Mouse (Mus musculus) liver, embryonic 16.5 days (tissue): ENCODE results near the gene Zfp27. TPM values are rescaled to one million over a fixed set of nuclear protein-coding genes. Genes with fewer than 3 reads are reported as not detected.
"Not testable (repeated sequence)": the region's sequence is repeated elsewhere in the genome, so short reads cannot be mapped to it uniquely, and the experiment has no call there.

Experiments
- ATAC-seq: fragments of 200-750 bp; cut with Nextera tagmentation; 2 replicates; pipeline ENCODE4 v1.8.0; 2017; ENCODE audit warnings: low read depth, mild to moderate bottlenecking, moderate number of reproducible peaks, moderate library complexity
- H3K27ac ChIP-seq: fragments of 300-500 bp; sonication (generic); 2 replicates; pipeline ENCODE4 v1.5.1; 2014; ENCODE audit warnings: mild to moderate bottlenecking, low read length
- H3K27me3 ChIP-seq: fragments of 300-500 bp; sonication (generic); 2 replicates; pipeline ENCODE4 v1.6.1; 2014; ENCODE audit warnings: low read depth, low read length, mixed read lengths; ENCODE audit not compliant: control insufficient read depth, insufficient read depth
- H3K36me3 ChIP-seq: fragments of 300-500 bp; sonication (generic); 2 replicates; pipeline ENCODE4 v1.6.1; 2014; ENCODE audit warnings: mild to moderate bottlenecking; ENCODE audit not compliant: control insufficient read depth, insufficient read depth
- H3K4me1 ChIP-seq: fragments of 300-500 bp; sonication (generic); 2 replicates; pipeline ENCODE4 v1.6.1; 2014; ENCODE audit warnings: low read depth, low read length, mixed read lengths; ENCODE audit not compliant: control insufficient read depth
- H3K4me2 ChIP-seq: fragments of 300-500 bp; sonication (generic); 2 replicates; pipeline ENCODE4 v1.6.1; 2014; ENCODE audit warnings: low read depth, low read length, mixed read lengths
- H3K4me3 ChIP-seq: fragments of 300-500 bp; sonication (generic); 2 replicates; pipeline ENCODE4 v1.5.1; 2014; ENCODE audit warnings: low read depth, mild to moderate bottlenecking, low read length
- H3K9ac ChIP-seq: fragments of 300-500 bp; sonication (generic); 2 replicates; pipeline ENCODE4 v1.6.1; 2014; ENCODE audit warnings: low read depth, low read length
- H3K9me3 ChIP-seq: fragments of 300-500 bp; sonication (generic); replicated peaks from 2 replicates; pipeline ENCODE4 v1.6.1; 2016; ENCODE audit warnings: low read length; ENCODE audit not compliant: control insufficient read depth
- WGBS: fragments of 180-500 bp; shearing (Covaris S2); extraction: QIAGEN DNeasy Blood & Tissue Kit; methylation state at CpG from one replicate; pipeline ENCODE4 v1.1.7; 2014; ENCODE audit not compliant: insufficient replicate concordance; 5-methylcytosine and 5-hydroxymethylcytosine counted together
- polyA plus RNA-seq: library from polyadenylated mRNA; unstranded; fragments of >200 nt; fragmentation: Nextera tagmentation; extraction: Ambion mirVana; gene quantifications from 2 replicates; pipeline ENCODE4 v1.2.1, GENCODE M21; 2015

Zfp27 gene
- polyA plus RNA-seq, 1 experiment from 2014 or later, result 1.7 TPM

GRCm38 (mm10) chr7:29907206-29907605, 834 bp upstream of the Zfp27 start:
- Histone ChIP-seq H3K9me3 (no peaks in the 10 kb centered on the region), H3K27ac (no peak overlapping the region), H3K36me3 (no peaks in the 10 kb centered on the region), H3K4me2 (no peak overlapping the region), H3K27me3 (no peaks in the 10 kb centered on the region), H3K4me3 (no peak overlapping the region), H3K4me1 (no peaks in the 10 kb centered on the region; the same call in 1 of the 2 replicates), H3K9ac (no peak overlapping the region)
- WGBS, result 68% methylated on average over 5 of the region's 5 CpGs
- ATAC-seq, result no peak

GRCm38 (mm10) chr7:29906682-29907058, 298 bp upstream of the Zfp27 start:
- WGBS, result 28% methylated on average over 8 of the region's 8 CpGs
- H3K27ac ChIP-seq, result peak overlapping the region; percentile 80

GRCm38 (mm10) chr7:29904101-29904500, 2.3 kb downstream of the Zfp27 start:
- 73% methylated on average over 4 of the region's 4 CpGs for WGBS
- H3K27ac ChIP-seq, result no peak overlapping the region
- H3K9ac ChIP-seq, result no peak overlapping the region
- no peak overlapping the region for H3K4me3 ChIP-seq
- H3K27me3 ChIP-seq, result no peaks in the 10 kb centered on the region
- peaks cover 4% of the 10 kb centered on the region; the same call in 1 of the 2 replicates for H3K36me3 ChIP-seq
- no peak overlapping the region for H3K4me2 ChIP-seq
- no peaks in the 10 kb centered on the region; the same call in 1 of the 2 replicates for H3K4me1 ChIP-seq
- H3K9me3 ChIP-seq, result no peaks in the 10 kb centered on the region
- ATAC-seq, result no peak

More at GRCm38 (mm10) chr7:29906682-29907058, 298 bp upstream of the Zfp27 start:
- Histone ChIP-seq H3K9ac (no peak overlapping the region; the same call in 1 of the 2 replicates), H3K9me3 (no peaks in the 10 kb centered on the region), H3K4me2 (peak overlapping the region; percentile 73), H3K36me3 (no peaks in the 10 kb centered on the region), H3K27me3 (no peaks in the 10 kb centered on the region), H3K4me3 (peak overlapping the region; percentile 73), H3K4me1 (no peaks in the 10 kb centered on the region; the same call in 1 of the 2 replicates)
- no peak for ATAC-seq

- Histone ChIP-seq H3K27ac (no peak overlapping the region), H3K4me3 (no peak overlapping the region), H3K4me1 (no peaks in the 10 kb centered on the region), H3K9ac (no peak overlapping the region), H3K4me2 (no peak overlapping the region), H3K36me3 (peaks cover 50% of the 10 kb centered on the region), H3K27me3 (no peaks in the 10 kb centered on the region), H3K9me3 (peaks cover 26% of the 10 kb centered on the region)
- ATAC-seq, result no peak
- 73% methylated on average over 4 of the region's 4 CpGs for WGBS
Measured at GRCm38 (mm10) chr7:29898351-29898750, 8.0 kb downstream of the Zfp27 start.

- peaks cover 39% of the 10 kb centered on the region for H3K36me3 ChIP-seq
- 90% methylated on average over 4 of the region's 4 CpGs for whole genome bisulfite sequencing
- no peak overlapping the region for H3K27ac ChIP-seq
- H3K4me2 ChIP-seq, result no peak overlapping the region
- no peaks in the 10 kb centered on the region for H3K4me1 ChIP-seq
- no peak overlapping the region for H3K4me3 ChIP-seq
- H3K27me3 ChIP-seq, result no peaks in the 10 kb centered on the region
- ATAC-seq, result no peak
- H3K9ac ChIP-seq, result no peak overlapping the region
- H3K9me3 ChIP-seq, result peaks cover 34% of the 10 kb centered on the region
Measured at GRCm38 (mm10) chr7:29892756-29893155, 13.6 kb downstream of the Zfp27 start.

- 80% methylated on average over 7 of the region's 7 CpGs for WGBS
- H3K4me2 ChIP-seq, result no peak overlapping the region
- H3K4me3 ChIP-seq, result no peak overlapping the region
- H3K36me3 ChIP-seq, result peaks cover 26% of the 10 kb centered on the region
- H3K9me3 ChIP-seq, result peaks cover 33% of the 10 kb centered on the region
- H3K4me1 ChIP-seq, result no peaks in the 10 kb centered on the region
- no peaks in the 10 kb centered on the region for H3K27me3 ChIP-seq
- no peak overlapping the region for H3K9ac ChIP-seq
- H3K27ac ChIP-seq, result no peak overlapping the region
- no peak for ATAC-seq
Measured at GRCm38 (mm10) chr7:29890501-29890900, 15.9 kb downstream of the Zfp27 start.

GRCm38 (mm10) chr7:29880916-29881315, 25.5 kb downstream of the Zfp27 start:
- Histone ChIP-seq H3K4me1 (no peaks in the 10 kb centered on the region), H3K4me3 (no peak overlapping the region), H3K9ac (no peak overlapping the region), H3K36me3 (no peaks in the 10 kb centered on the region), H3K27me3 (no peaks in the 10 kb centered on the region), H3K27ac (no peak overlapping the region), H3K9me3 (no peaks in the 10 kb centered on the region; the same call in none of the 2 replicates), H3K4me2 (no peak overlapping the region)
- ATAC-seq, result no peak
- WGBS, result 68% methylated on average over 7 of the region's 7 CpGs

- Histone ChIP-seq H3K9ac (no peak overlapping the region), H3K36me3 (peaks cover 7% of the 10 kb centered on the region), H3K27me3 (no peaks in the 10 kb centered on the region), H3K4me1 (no peaks in the 10 kb centered on the region), H3K9me3 (peaks cover 7% of the 10 kb centered on the region), H3K4me2 (no peak overlapping the region), H3K4me3 (no peak overlapping the region), H3K27ac (no peak overlapping the region)
- no peak for ATAC-seq
- WGBS, result 70% methylated on average over 7 of the region's 7 CpGs
Measured at GRCm38 (mm10) chr7:29880056-29880455, 26.3 kb downstream of the Zfp27 start.

- ATAC-seq, H3K27ac ChIP-seq, H3K4me3 ChIP-seq, H3K4me1 ChIP-seq, H3K9ac ChIP-seq, H3K4me2 ChIP-seq, H3K27me3 ChIP-seq: not testable (repeated sequence)
- peaks cover 15% of the 10 kb centered on the region for H3K36me3 ChIP-seq
- peaks cover 12% of the 10 kb centered on the region for H3K9me3 ChIP-seq
- 78% methylated on average over 9 of the region's 9 CpGs for WGBS
Measured at GRCm38 (mm10) chr7:29877561-29877960, 28.8 kb downstream of the Zfp27 start.
